Comparison of ENCODE assay signal across 19 mouse cellular contexts in the genomic region with DNA sequence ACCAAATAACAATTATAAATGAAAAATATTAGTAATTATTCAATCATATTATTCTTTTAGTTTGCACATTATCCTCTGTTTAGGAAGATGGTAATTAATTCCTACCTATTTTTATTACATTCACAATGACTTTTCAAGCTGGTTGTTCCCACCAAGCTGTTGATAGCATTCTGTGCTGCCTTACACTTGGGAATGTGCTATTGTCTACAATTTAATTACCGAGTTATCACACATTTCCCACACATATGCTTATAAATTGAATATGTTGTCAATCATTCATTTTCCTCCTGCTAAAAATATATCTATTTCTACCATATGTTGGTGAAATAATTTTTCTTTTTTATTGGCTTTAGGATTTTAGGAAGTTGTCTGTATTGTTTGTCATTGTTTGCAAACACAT.
"Had no signal": no experiment of that assay in that cellular context is flagged by ENCODE, and none has a peak within 500 bp of the region (broad histone marks: within the 10 kb centered on the region; RNA-seq: fewer than 3 reads in every experiment).

No protein-coding gene starts in this region.

- H3K4me1 ChIP-seq: limb, embryonic 12.5 days; limb, embryonic 15.5 days; midbrain, embryonic 15.5 days had no signal

- H3K4me2 ChIP-seq: limb, embryonic 12.5 days; limb, embryonic 15.5 days; liver, embryonic 11.5 days; lung, embryonic 14.5 days; midbrain, embryonic 15.5 days had no signal

- H3K9ac ChIP-seq: limb, embryonic 12.5 days; limb, embryonic 15.5 days; liver, embryonic 14.5 days; liver, postnatal 0 days; lung, embryonic 14.5 days; midbrain, embryonic 15.5 days had no signal

- H3K27ac ChIP-seq: kidney, postnatal 0 days; limb, embryonic 12.5 days; limb, embryonic 15.5 days; liver, embryonic 14.5 days; macrophage; midbrain, embryonic 15.5 days; stomach, postnatal 0 days had no signal

- H3K4me3 ChIP-seq: limb, embryonic 12.5 days; limb, embryonic 15.5 days; midbrain, embryonic 15.5 days had no signal

- H3K36me3 ChIP-seq: limb, embryonic 12.5 days; limb, embryonic 15.5 days; midbrain, embryonic 15.5 days had no signal

- DNase-seq: kidney, adult 2 months; kidney, postnatal 25 days; left cerebral cortex, postnatal 4 days; liver, postnatal 0 days; lung, embryonic 14.5 days; right cerebral cortex, postnatal 14 days; right cerebral cortex, postnatal 4 days; thymus, adult 2 months; thymus, postnatal 14 days had no signal

- H3K9me3 ChIP-seq: limb, embryonic 12.5 days; limb, embryonic 15.5 days; midbrain, embryonic 15.5 days had no signal

- H3K27me3 ChIP-seq: limb, embryonic 12.5 days; limb, embryonic 15.5 days; midbrain, embryonic 15.5 days had no signal

- ATAC-seq: intestine, postnatal 0 days; liver, postnatal 0 days; lung, postnatal 0 days; midbrain, embryonic 15.5 days had no signal
